Comparison of ENCODE assay signal across 8 mouse cellular contexts in genomic region chr2:71368086-71368485, GRCm38 (mm10). TPM values are rescaled to one million over a fixed set of nuclear protein-coding genes. Genes with fewer than 3 reads are reported as not detected.
DNase-seq lines count a peak whose midpoint lies in the region; ATAC-seq and TF ChIP-seq lines count a peak whose summit lies in the region.

No protein-coding gene starts in this region.

- peak overlapping the region; percentile 16; the same call in 1 of the 2 replicates for H3K4me3 ChIP-seq in kidney, embryonic 16.5 days (ENCODE audit: low read length)
- peak overlapping the region; percentile 54 for H3K4me3 ChIP-seq in bone marrow macrophage, adult 2 months (ENCODE audit: insufficient read depth, low read length)
- peak overlapping the region; percentile 69 for H3K4me3 ChIP-seq in hindbrain, embryonic 13.5 days
- H3K4me3 ChIP-seq in midbrain, embryonic 14.5 days (replicated peaks; ENCODE audit: low read depth, low read length): peak overlapping the region; percentile 54

- H3K27ac ChIP-seq in kidney, embryonic 16.5 days (ENCODE audit: low read length): no peak overlapping the region
- H3K27ac ChIP-seq in bone marrow macrophage, adult 2 months (ENCODE audit: insufficient read depth, low read depth, low read length): peak overlapping the region; percentile 32
- 0 out of 2 replicates have a peak overlapping the region, but pooled peaks have one; percentile 30 for H3K27ac ChIP-seq in hindbrain, embryonic 13.5 days
- H3K27ac ChIP-seq in midbrain, embryonic 14.5 days (replicated peaks; ENCODE audit: low read depth, low read length): no peak overlapping the region

- no peak for TF ChIP-seq POLR2A in bone marrow macrophage, adult 2 months (IDR thresholded peaks at IDR 0.05; ENCODE audit: borderline replicate concordance, low read depth, low read length)

- WGBS in kidney, embryonic 16.5 days: 35% methylated on average over 8 of the region's 8 CpGs
- WGBS in hindbrain, embryonic 13.5 days: 39% methylated on average over 8 of the region's 8 CpGs
- WGBS in midbrain, embryonic 14.5 days: 32% methylated on average over 8 of the region's 8 CpGs

- ATAC-seq in kidney, embryonic 16.5 days (ENCODE audit: low FRiP score, low TSS enrichment): no peak
- ATAC-seq in hindbrain, embryonic 13.5 days (ENCODE audit: low FRiP score): no peak
- ATAC-seq in midbrain, embryonic 14.5 days (ENCODE audit: low FRiP score, low TSS enrichment): no peak
- ATAC-seq in cerebellum, adult (ENCODE audit: insufficient number of reproducible peaks, low FRiP score, low TSS enrichment): no peak

- 0 out of 2 replicates have a peak, but pooled peaks cover 3% of the 10 kb centered on the region for H3K36me3 ChIP-seq in kidney, embryonic 16.5 days (ENCODE audit: insufficient read depth, low read length)
- no peaks in the 10 kb centered on the region for H3K36me3 ChIP-seq in hindbrain, embryonic 13.5 days
- H3K36me3 ChIP-seq in midbrain, embryonic 14.5 days (ENCODE audit: control insufficient read depth, insufficient read depth, low read length): no peaks in the 10 kb centered on the region

- peak overlapping the region; percentile 38; the same call in 1 of the 2 replicates for H3K9ac ChIP-seq in kidney, embryonic 16.5 days (replicated peaks; ENCODE audit: low read length)
- H3K9ac ChIP-seq in hindbrain, embryonic 13.5 days: 0 out of 2 replicates have a peak overlapping the region, but pooled peaks have one; percentile 13
- H3K9ac ChIP-seq in midbrain, embryonic 14.5 days (replicated peaks; ENCODE audit: low read length): no peak overlapping the region

- no peaks in the 10 kb centered on the region for H3K27me3 ChIP-seq in kidney, embryonic 16.5 days (ENCODE audit: insufficient read depth, low read length)
- no peaks in the 10 kb centered on the region for H3K27me3 ChIP-seq in hindbrain, embryonic 13.5 days
- H3K27me3 ChIP-seq in midbrain, embryonic 14.5 days (ENCODE audit: control insufficient read depth, insufficient read depth, low read length): no peaks in the 10 kb centered on the region

- H3K4me1 ChIP-seq in kidney, embryonic 16.5 days (ENCODE audit: insufficient read depth, low read length): peaks cover 16% of the 10 kb centered on the region
- H3K4me1 ChIP-seq in bone marrow macrophage, adult 2 months (ENCODE audit: control insufficient read depth, insufficient read depth, low read length): peaks cover 3% of the 10 kb centered on the region
- peaks cover 24% of the 10 kb centered on the region for H3K4me1 ChIP-seq in hindbrain, embryonic 13.5 days (replicated peaks)
- H3K4me1 ChIP-seq in midbrain, embryonic 14.5 days (ENCODE audit: control insufficient read depth, insufficient read depth, low read length): peaks cover 19% of the 10 kb centered on the region

- H3K4me2 ChIP-seq in kidney, embryonic 16.5 days (replicated peaks; ENCODE audit: low read depth, low read length): peak overlapping the region; percentile 44
- peak overlapping the region; percentile 72; the same call in 1 of the 2 replicates for H3K4me2 ChIP-seq in hindbrain, embryonic 13.5 days
- peak overlapping the region; percentile 66 for H3K4me2 ChIP-seq in midbrain, embryonic 14.5 days (ENCODE audit: low read length)

- no peak for TF ChIP-seq CTCF in bone marrow macrophage, adult 2 months (IDR thresholded peaks at IDR 0.05; ENCODE audit: low read depth, low read length)

- no peaks in the 10 kb centered on the region for H3K9me3 ChIP-seq in kidney, embryonic 16.5 days (ENCODE audit: low read length)
- H3K9me3 ChIP-seq in hindbrain, embryonic 13.5 days: no peaks in the 10 kb centered on the region
- no peaks in the 10 kb centered on the region for H3K9me3 ChIP-seq in midbrain, embryonic 14.5 days (ENCODE audit: control insufficient read depth, low read length)

- no peak for DNase-seq in kidney, postnatal 36 days
- peak; percentile 6 for DNase-seq in midbrain, embryonic 14.5 days
- no peak for DNase-seq in layer of hippocampus, adult 9-10 months (ENCODE audit: low spot score)
- DNase-seq in adrenal gland, postnatal 14 days: no peak

RNA-seq across cellular contexts. Expression of gene Slc25a12, which starts 0.5 kb away (rescaled TPM):
- polyA plus RNA-seq in kidney, embryonic 16.5 days (2015; fragmentation: Nextera tagmentation; extraction: Ambion mirVana): 50.3 and 53.3 TPM in 2 replicates
- polyA plus RNA-seq in bone marrow macrophage, adult 2 months (2012; ENCODE audit: insufficient read depth, insufficient read length, missing spikeins): 35.8 and 39.1 TPM in 2 replicates
- polyA plus RNA-seq in hindbrain, embryonic 13.5 days (2015; fragmentation: Nextera tagmentation; extraction: Ambion mirVana): 74.2 and 77.5 TPM in 2 replicates
- 85.2 and 86.3 TPM in 2 replicates for polyA plus RNA-seq in midbrain, embryonic 14.5 days (2014; fragmentation: Nextera tagmentation; extraction: Ambion mirVana)
- 64.9 and 73.7 TPM in 2 replicates for total RNA-seq in adrenal gland, postnatal 14 days (2021)

RNA-seq across cellular contexts. Expression of gene Hat1, which starts 20.7 kb away (rescaled TPM):
- polyA plus RNA-seq in kidney, embryonic 16.5 days (2015; fragmentation: Nextera tagmentation; extraction: Ambion mirVana): 129 and 134 TPM in 2 replicates
- 44.3 and 47.5 TPM in 2 replicates for polyA plus RNA-seq in bone marrow macrophage, adult 2 months (2012; ENCODE audit: insufficient read depth, insufficient read length, missing spikeins)
- 55.1 and 61.3 TPM in 2 replicates for polyA plus RNA-seq in hindbrain, embryonic 13.5 days (2015; fragmentation: Nextera tagmentation; extraction: Ambion mirVana)
- polyA plus RNA-seq in midbrain, embryonic 14.5 days (2014; fragmentation: Nextera tagmentation; extraction: Ambion mirVana): 42.6 and 56.1 TPM in 2 replicates
- total RNA-seq in adrenal gland, postnatal 14 days (2021): 37.7 and 40.1 TPM in 2 replicates

Comparison
In these comparisons a context has a peak if more than half of its experiments do, and no peak if none do; other contexts are left out.
1. H3K27ac ChIP-seq: peak in bone marrow macrophage, adult 2 months (single experiment) and hindbrain, embryonic 13.5 days (single experiment); none in kidney, embryonic 16.5 days (single experiment) and midbrain, embryonic 14.5 days (single experiment).
2. H3K4me3 ChIP-seq: peak in every context shown above with its lines; median percentile 69 in hindbrain, embryonic 13.5 days; 54 in bone marrow macrophage, adult 2 months; 54 in midbrain, embryonic 14.5 days; 16 in kidney, embryonic 16.5 days.
3. Peak in every context shown above with its lines, with median percentiles within 50 percentile points of each other: H3K4me2 ChIP-seq.